8 mouse cellular contexts compared by ENCODE assay signal in genomic region chr3:153250598-153251257, GRCm38 (mm10).
DNase-seq lines count a peak whose midpoint lies in the region; ATAC-seq and TF ChIP-seq lines count a peak whose summit lies in the region.

No protein-coding gene starts in this region.

- peak; percentile 85 for ATAC-seq in lung, embryonic 14.5 days (ENCODE audit: insufficient read depth)

- H3K9me3 ChIP-seq in E14TG2a.4 (ENCODE audit: low read length): no peaks in the 10 kb centered on the region
- H3K9me3 ChIP-seq in lung, embryonic 14.5 days (ENCODE audit: low read depth, low read length): no peaks in the 10 kb centered on the region

- H3K27ac ChIP-seq in lung, embryonic 14.5 days (ENCODE audit: low read depth): no peak overlapping the region

- no peak overlapping the region for H3K4me2 ChIP-seq in lung, embryonic 14.5 days

- DNase-seq in brain, adult 2 months (ENCODE audit: low read depth, low spot score): peak; percentile 87
- DNase-seq in fibroblast of lung, adult 2 months (ENCODE audit: low read depth): peak; percentile 45
- DNase-seq in heart, postnatal 10 days: peak; percentile 78 to 86
- peak; percentile 72 to 82 for DNase-seq in layer of hippocampus, adult 18-20 months (ENCODE audit: low spot score in 2 of 2)
- peak; percentile 89 for DNase-seq in lung, embryonic 14.5 days
- DNase-seq in retina, adult 2 months (ENCODE audit: low read depth, low spot score): peak; percentile 52
- peak; percentile 91 for DNase-seq in thymus, postnatal 25 days

- intact Hi-C loops in heart, postnatal 10 days (cut with DNase I): loop anchor here (5.0 kb wide), 2 partner anchors 468 to 577 kb away; no protein-coding TSS in a partner anchor

- no peak overlapping the region for H3K4me3 ChIP-seq in E14TG2a.4 (replicated peaks; ENCODE audit: low read length)
- H3K4me3 ChIP-seq in lung, embryonic 14.5 days (ENCODE audit: low read depth, low read length): no peak overlapping the region

- no peaks in the 10 kb centered on the region for H3K36me3 ChIP-seq in E14TG2a.4 (ENCODE audit: insufficient read depth, low read length)
- H3K36me3 ChIP-seq in lung, embryonic 14.5 days (ENCODE audit: insufficient read depth): no peaks in the 10 kb centered on the region

- H3K9ac ChIP-seq in lung, embryonic 14.5 days: no peak overlapping the region

- TF ChIP-seq CTCF in E14TG2a.4 (conservative IDR thresholded peaks at IDR 0.05; ENCODE audit: low read length): peak; percentile 95
- TF ChIP-seq CTCF in lung, embryonic 14.5 days (IDR thresholded peaks at IDR 0.05; ENCODE audit: low read depth): peak; percentile 96

- 40% methylated on average over 9 of the region's 9 CpGs for WGBS in lung, embryonic 14.5 days

- peaks cover 20% of the 10 kb centered on the region for H3K4me1 ChIP-seq in E14TG2a.4 (replicated peaks; ENCODE audit: low read depth, low read length)
- no peaks in the 10 kb centered on the region for H3K4me1 ChIP-seq in lung, embryonic 14.5 days (ENCODE audit: insufficient read depth)

- H3K27me3 ChIP-seq in E14TG2a.4 (ENCODE audit: insufficient read depth, low read length): no peaks in the 10 kb centered on the region
- H3K27me3 ChIP-seq in lung, embryonic 14.5 days (ENCODE audit: insufficient read depth, low read length): no peaks in the 10 kb centered on the region
